Mouse (Mus musculus) ovary, adult 10 weeks (tissue): ENCODE results near the gene Eif6. TPM values are rescaled to one million over a fixed set of nuclear protein-coding genes. Genes with fewer than 3 reads are reported as not detected.

Experiments
- polyA plus RNA-seq: library from polyadenylated mRNA; stranded (reverse); fragments of 350-450 nt; fragmentation: Illumina TruSeq; extraction: RNeasy Lipid Tissue Mini Kit (QIAGEN cat#74804); gene quantifications from one replicate; pipeline ENCODE4 v1.2.3, GENCODE M21; 2014

The Eif6 gene
- polyA plus RNA-seq, result 9.6 TPM

DNA sequence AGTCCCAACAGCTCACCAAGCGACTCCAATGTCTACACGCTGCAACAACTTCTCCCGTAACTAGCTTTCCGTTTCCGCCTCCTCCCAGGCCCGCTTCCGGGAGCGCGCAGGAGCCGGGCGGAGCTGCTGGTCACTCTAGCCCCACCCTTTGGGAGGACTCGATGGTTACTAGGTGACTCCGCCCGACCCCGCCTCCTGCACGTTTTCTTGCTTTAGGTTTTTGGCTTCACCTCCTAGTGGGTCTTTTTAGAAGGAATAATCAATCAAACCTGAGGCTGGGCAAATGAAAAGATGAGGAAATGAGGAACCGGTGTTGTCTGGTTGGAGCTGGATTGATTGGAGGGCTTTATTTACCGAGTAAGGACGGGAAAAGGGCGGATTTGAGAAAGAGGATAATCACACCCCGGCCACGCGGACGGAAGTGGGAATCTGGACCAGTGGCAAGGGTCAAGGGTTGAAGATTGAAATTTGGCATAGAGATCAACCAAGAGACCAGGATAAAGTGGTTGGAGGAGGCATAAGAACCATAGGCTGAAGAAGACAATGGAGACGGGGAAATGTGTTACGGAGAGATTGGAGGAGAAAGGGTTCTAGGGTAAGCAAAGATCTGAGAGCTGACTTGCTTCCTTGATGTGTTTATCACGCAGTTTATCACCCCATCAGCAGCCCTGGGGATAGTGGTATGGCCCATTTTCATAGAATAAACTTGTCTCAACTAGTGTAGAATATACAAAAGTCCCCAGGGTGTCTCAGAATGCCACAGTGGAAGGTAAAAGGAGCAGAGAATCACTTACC, at the start of gene Eif6:
Gene Eif6, minus strand, starts transcription at position 296 of the 795 bp plus-strand sequence.

DNA sequence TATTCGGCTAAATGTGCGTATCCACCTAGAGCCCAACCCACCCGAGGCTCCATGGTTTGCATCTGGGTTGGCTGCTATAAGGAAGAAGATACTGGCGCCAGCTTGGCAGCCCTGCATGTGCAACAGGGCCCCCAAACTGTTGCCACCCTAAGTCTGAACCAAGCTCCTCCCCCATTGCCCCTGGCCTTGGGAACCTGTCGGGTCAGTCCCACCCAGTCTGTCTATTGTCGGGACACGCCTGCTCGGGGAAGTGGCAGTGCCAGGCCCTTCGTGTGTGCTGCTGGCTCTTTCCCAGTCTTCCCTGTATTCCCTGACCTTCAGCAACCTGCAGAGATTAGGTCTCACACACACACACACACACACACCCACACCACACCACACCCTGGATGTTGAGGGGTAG, 8.0 kb upstream of the Eif6 start, which contains the start of gene Fam83c:
Gene Fam83c, minus strand, starts transcription at position 123 of the 400 bp plus-strand sequence.

DNA sequence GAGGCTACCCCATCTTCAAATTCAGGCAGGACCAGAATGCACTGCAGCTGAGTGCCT, 7.5 kb downstream of the Eif6 start, which contains the start of gene BC029722:
Gene BC029722, minus strand, starts transcription at position 35 of the 57 bp plus-strand sequence.

DNA sequence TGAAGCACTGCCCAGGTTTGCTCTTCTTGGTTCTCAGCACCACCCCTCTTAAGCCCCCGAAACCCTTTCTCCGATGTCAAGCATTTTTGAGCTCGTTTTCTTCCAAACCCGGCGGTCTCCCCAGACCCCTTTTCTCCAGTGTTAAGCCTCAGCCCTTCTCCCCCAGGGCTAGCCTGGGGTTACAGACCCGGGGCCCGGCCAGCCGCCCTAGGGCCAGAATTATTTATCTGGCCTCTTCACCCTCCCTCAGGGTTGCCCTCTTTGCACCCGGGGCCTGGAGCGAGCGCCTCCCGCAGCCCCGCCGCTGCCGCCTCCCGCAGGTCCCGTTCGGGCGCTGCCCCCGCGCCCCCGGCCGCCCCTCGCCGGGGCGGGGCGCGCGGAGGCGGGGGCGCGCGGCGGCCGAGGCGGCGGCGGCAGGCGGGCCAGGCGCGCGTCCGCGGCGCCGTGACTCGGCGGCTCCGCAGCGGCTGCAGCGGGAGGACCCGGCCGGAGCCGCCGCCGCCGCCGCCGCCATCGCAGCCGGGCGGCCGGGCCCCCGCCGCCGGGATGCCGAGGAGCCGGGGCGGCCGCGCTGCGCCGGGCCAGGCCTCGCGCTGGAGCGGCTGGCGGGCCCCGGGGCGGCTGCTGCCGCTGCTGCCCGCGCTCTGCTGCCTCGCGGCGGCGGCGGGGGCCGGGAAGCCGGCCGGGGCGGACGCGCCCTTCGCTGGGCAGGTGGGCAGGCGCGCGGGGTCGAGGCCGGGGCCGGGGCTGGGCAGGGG, 51.6 kb downstream of the Eif6 start, which contains the start of gene Mmp24:
Gene Mmp24, plus strand, starts transcription at position 416 of the 758 bp plus-strand sequence.

Other genes starting within 250 kb of the Eif6 start
- 1.3 TPM for gene Gss, start 234.1 kb downstream of the Eif6 start, polyA plus RNA-seq
- not detected for gene Myh7b, start 215.7 kb downstream of the Eif6 start, polyA plus RNA-seq
- 133 TPM for gene Trpc4ap, start 134.5 kb downstream of the Eif6 start, polyA plus RNA-seq
- gene Edem2, start 97.5 kb downstream of the Eif6 start, polyA plus RNA-seq, result 8.2 TPM
- not detected for gene Gm17581, start 91.1 kb downstream of the Eif6 start, polyA plus RNA-seq
- 5.0 TPM for gene Procr, start 75.8 kb downstream of the Eif6 start, polyA plus RNA-seq
- not detected for gene Mmp24, start 51.6 kb downstream of the Eif6 start, polyA plus RNA-seq
- gene BC029722, start 7.5 kb downstream of the Eif6 start, polyA plus RNA-seq, result 19.0 TPM
- not detected for gene Fam83c, start 7.9 kb upstream of the Eif6 start, polyA plus RNA-seq
- 36.9 TPM for gene Uqcc1, start 103.4 kb upstream of the Eif6 start, polyA plus RNA-seq
- not detected for gene Gm15557, start 113.8 kb upstream of the Eif6 start, polyA plus RNA-seq
- not detected for gene Gdf5, start 118.4 kb upstream of the Eif6 start, polyA plus RNA-seq
- 2.1 TPM for gene Cep250, start 129.5 kb upstream of the Eif6 start, polyA plus RNA-seq
- gene 6430550D23Rik, start 181.1 kb upstream of the Eif6 start, polyA plus RNA-seq, result 0.48 TPM
- gene Ergic3, start 181.1 kb upstream of the Eif6 start, polyA plus RNA-seq, result 18.9 TPM
- not detected for gene Fer1l4, start 226.0 kb upstream of the Eif6 start, polyA plus RNA-seq
- 0.14 TPM for gene Spag4, start 238.2 kb upstream of the Eif6 start, polyA plus RNA-seq